Mouse (Mus musculus) liver, postnatal 0 days (tissue): ENCODE data around the gene Mapk10.

Experiments
- CTCF ChIP-seq: sonication (generic); IDR thresholded peaks from 2 replicates; pipeline ENCODE4 v1.5.1; 2016; ENCODE audit warnings: antibody characterized with exemption, low read depth
- EP300 ChIP-seq: IDR thresholded peaks from 2 replicates; pipeline ENCODE4 v1.6.1; 2016; ENCODE audit warnings: antibody characterized with exemption, low read depth, mild to moderate bottlenecking

- TF ChIP-seq CTCF (no peak), EP300 (no peak)
Observed at GRCm38 (mm10) chr5:103209486-103209885, 1.6 kb downstream of the Mapk10 start.
